Mouse (Mus musculus): ENCODE results near the gene Atp6v0c.

- TF ChIP-seq POLR2A (IDR thresholded peaks at IDR 0.05; ENCODE audit: insufficient read length, low read depth), result no peak
- no peak for TF ChIP-seq USF1 (IDR thresholded peaks at IDR 0.05; ENCODE audit: low read depth)
- TF ChIP-seq MAX (IDR thresholded peaks at IDR 0.05; ENCODE audit: low read depth), result no peak
- TF ChIP-seq POLR2AphosphoS2 (IDR thresholded peaks at IDR 0.05; ENCODE audit: insufficient read length, low read depth), result no peak
- no peak for TF ChIP-seq SRF (IDR thresholded peaks at IDR 0.05; ENCODE audit: control insufficient read depth, insufficient read length, low read depth)
- TF ChIP-seq E2F4 (IDR thresholded peaks at IDR 0.05; ENCODE audit: insufficient read depth), result no peak
- no peak for TF ChIP-seq MYOD1 (IDR thresholded peaks at IDR 0.05; ENCODE audit: control insufficient read depth in 1 of 3, insufficient read length in 2 of 3, low read depth in 2 of 3)
- TF ChIP-seq TCF3 (IDR thresholded peaks at IDR 0.05; ENCODE audit: insufficient read length, low read depth), result no peak
- TF ChIP-seq TCF12 (IDR thresholded peaks at IDR 0.05; ENCODE audit: insufficient read depth, poor library complexity, severe bottlenecking), result no peak
- TF ChIP-seq REST (IDR thresholded peaks at IDR 0.05; ENCODE audit: insufficient read depth, insufficient read length), result no peak
- no peak for TF ChIP-seq CEBPB (IDR thresholded peaks at IDR 0.05; ENCODE audit: insufficient read depth, poor library complexity, severe bottlenecking)
- no peak for TF ChIP-seq MYOG (IDR thresholded peaks at IDR 0.05; ENCODE audit: control insufficient read depth in 1 of 3, insufficient read depth in 1 of 3, insufficient read length in 2 of 3, low read depth in 2 of 3)
These were observed 40.4 kb upstream of the Atp6v0c start for GRCm38 (mm10) chr17:24209916-24210240.

Measured in myocyte (in vitro differentiated cells).